Mouse (Mus musculus): ENCODE results near the gene P3h3.

- TF ChIP-seq CTCF (IDR thresholded peaks at IDR 0.05; ENCODE audit: borderline replicate concordance, extremely low read depth, insufficient read depth, insufficient read length): peak; percentile 78
- peak; percentile 14 for TF ChIP-seq POLR2A (IDR thresholded peaks at IDR 0.05; ENCODE audit: borderline replicate concordance, extremely low read depth, insufficient read depth, insufficient read length, poor library complexity, severe bottlenecking)
Measured at GRCm38 (mm10) chr6:124856916-124857839, at the start of gene P3h3.

Data from brain, embryonic 14.5 days (tissue).